Mouse (Mus musculus): ENCODE measurements around the gene Ltbp2. TPM values are rescaled to one million over a fixed set of nuclear protein-coding genes. Genes with fewer than 3 reads are reported as not detected.

Ltbp2 gene
- total RNA-seq, 2 experiments from 2014 or later = 11.4 to 13.6 TPM

DNA sequence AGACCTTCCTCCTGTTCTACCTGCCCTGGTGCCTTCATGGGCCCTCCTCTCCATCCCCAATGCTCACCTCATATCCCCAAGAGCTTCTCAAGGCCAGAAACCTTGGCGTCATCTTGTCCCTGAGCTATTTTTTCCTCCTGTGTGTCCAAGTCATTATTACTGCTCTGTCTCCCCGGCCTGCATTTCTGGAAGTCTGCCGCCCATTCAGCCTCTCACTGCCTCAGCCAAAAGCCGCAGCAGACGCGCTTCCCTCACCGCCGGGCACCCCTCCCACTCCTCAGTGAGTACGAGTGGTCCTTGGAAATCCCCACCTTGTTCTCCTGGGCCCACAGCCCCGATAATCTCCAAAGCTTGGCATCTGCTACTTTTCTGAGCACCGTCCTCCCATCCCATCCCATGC is 3.8 kb upstream of the Ltbp2 start:
- DNase-seq = no peak

GRCm38 (mm10) chr12:84875761-84876480 is 411 bp downstream of the Ltbp2 start:
- DNase-seq = peak; percentile 40

- DNase-seq = no peak
These were observed 2.9 kb downstream of the Ltbp2 start for GRCm38 (mm10) chr12:84873434-84873833.

DNA sequence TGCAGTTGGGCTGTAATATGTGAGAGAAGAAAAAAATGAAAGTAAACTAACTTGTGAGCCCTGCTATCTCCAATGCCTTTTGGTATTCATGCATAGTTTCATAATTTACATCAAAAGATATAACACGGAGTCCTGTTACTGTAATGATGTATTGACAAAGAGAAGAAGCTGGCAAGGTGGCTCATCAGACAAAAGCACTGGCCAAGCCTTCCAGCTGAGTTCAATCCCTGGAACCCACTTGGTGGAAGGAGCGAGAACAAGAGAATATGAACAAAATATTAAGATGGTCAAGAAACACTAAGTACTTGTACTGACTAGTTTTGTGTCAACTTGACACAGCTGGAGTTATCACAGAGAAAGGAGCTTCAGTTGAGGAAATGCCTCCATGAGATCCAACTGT is 4.0 kb downstream of the Ltbp2 start:
- no peak for DNase-seq

DNA sequence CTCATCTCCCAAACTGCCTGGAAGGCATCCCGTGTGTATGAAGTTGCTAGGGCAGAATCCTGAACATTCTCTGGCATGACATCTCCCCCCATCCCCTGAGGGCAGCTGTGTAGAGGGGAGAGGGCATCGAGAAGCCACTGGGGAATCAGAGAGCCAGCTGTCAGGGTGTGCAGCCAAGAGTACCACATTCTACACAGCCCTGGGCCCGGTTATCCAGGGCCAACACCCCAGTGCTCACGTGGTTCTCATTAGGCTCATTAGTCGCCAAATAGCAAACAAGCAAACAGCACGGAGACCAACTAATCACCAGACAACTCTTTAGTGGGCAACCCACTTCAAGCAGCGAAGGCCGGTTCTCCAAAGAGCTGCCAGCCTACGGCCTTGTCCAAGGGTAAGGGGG is 10.9 kb downstream of the Ltbp2 start:
- peak; percentile 27 for DNase-seq

DNA sequence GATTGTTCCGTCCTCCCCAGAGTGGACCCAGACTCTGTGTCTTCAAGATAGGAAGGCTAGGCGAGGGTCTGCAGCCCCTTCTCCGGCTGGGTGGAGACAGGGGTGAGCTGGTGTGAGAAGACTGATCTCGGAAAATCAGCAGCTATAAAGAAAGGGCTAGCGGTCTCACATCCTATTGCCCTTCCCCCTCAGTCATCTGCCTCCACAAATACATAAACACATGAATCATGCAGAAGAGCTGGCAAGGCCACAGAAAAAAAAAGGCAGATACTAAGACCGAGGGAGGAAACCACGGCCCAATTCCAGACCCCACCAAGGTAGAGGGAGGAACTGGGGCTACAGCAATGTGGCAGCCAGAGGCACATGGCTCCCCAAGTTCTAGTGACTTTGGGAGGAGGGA is 11.5 kb downstream of the Ltbp2 start:
- peak; percentile 50 for DNase-seq

GRCm38 (mm10) chr12:84863196-84863595 is 13.1 kb downstream of the Ltbp2 start:
- no peak for DNase-seq

DNA sequence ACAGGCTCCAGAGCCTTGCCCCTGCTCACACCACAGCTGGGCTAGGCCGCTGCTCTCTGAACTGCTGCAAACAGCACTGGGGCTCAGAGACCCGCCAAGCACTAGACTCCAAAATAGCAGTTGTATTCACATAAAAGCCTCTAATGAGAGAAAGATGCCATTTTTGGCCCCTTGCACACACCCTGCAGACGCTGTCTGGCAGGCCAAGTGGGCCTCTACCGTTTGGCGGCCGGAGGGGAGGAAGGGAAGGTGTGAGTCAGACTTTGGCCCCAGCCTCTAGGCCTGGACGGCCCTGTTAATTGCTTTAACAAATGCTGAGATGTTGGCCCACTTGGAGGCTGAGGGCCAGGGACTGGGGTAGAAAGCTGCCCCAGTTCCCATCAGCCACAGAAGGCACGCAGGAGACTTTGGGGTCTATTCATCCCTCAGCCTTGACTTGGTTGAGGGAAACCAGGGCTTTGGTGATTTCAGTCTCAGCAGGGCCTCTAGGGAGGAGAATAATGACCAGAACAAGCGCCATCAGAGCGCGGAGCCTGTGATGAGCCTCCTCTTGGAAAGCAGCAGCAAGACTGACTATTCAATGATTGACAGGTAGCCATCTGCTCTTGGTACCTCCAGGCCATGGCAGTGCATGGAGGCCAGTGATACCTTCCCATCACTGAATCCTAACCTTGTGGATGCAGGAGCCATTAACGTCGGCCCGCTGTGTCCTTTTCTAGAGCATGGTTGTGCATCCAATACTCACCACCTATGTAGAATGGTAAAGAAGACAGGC is 14.0 kb downstream of the Ltbp2 start:
- DNase-seq = peak; percentile 59

GRCm38 (mm10) chr12:84858149-84859113 is 17.9 kb downstream of the Ltbp2 start:
- no peak for DNase-seq

GRCm38 (mm10) chr12:84857706-84858105 is 18.6 kb downstream of the Ltbp2 start:
- no peak for DNase-seq

GRCm38 (mm10) chr12:84856532-84856931 is 19.8 kb downstream of the Ltbp2 start:
- no peak for DNase-seq

DNA sequence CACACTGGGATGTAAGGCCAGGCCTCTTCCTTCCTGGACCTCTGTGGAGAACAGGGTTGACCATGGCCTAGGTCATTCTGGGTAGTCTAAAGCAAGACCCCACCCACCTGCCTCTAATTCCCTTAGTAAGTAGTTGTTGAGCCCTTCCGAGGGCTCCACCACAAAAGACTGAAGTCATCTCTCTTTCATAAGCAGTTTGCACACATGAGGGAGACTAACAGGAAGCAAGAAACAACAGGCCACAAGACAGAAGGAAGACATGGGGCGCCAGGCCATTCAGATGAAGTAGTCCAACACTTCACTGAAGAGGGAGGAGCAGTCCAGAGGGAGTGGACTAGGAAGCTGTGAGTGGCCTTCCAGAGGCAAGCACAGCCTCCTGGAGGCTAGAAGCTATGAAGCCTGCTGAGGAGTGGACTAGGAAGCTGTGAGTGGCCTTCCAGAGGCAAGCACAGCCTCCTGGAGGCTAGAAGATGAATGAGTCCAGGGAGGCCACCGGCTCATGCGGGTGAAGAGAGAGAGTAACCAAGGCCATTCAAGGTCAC is 21.2 kb downstream of the Ltbp2 start:
- no peak for DNase-seq

GRCm38 (mm10) chr12:84854392-84855033 is 21.8 kb downstream of the Ltbp2 start:
- no peak for DNase-seq

DNA sequence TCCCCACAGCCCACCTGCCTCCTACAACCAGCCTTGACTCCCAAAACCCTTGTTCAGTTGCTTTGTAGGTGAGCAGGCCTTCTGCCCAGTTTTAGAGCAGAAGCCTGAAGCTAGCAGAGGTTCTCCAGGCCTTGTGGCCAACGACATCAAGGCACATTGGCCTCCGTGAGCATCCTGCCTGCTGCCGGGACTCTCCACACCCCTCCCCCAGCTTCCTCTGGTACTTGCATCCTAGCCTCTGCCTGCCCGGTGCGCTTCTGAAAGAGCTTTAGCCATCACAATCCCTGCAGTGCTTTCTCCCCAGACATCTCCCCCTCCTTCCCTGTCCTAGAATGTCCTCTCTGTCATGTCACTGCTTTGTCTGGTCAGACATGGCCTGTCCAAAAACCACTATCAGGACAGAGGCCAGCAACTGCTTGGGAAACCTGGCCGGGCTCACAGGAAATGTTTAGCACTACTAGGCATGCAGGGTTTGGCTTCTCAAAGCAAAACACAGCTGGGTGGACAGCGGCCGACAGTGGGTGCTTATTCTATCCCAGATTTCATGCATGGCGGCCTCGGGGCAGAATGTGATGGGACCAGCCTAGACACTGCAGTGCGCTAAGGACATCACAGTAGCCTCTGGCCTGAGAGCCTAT is 24.8 kb downstream of the Ltbp2 start:
- DNase-seq = no peak

DNA sequence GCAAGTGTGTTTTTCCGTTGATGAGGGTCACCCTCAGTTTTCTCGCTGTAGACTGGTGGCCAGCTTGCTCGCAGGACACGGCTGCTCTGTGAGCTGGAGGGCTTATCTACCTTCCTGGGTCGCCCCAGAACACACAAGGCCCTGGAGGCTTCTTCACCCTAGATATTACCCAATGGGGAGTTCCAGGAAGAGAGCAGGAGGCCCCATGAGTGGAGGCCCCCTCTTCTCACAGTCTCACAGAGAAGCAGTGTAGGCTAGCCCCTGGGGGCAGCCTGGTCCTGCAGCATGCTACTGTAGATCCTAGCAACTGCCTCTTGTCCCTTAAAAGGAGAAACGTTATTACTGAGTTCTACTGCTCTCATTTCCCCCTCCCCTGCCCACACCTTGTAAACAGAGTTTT is 28.4 kb downstream of the Ltbp2 start:
- DNase-seq = no peak

DNA sequence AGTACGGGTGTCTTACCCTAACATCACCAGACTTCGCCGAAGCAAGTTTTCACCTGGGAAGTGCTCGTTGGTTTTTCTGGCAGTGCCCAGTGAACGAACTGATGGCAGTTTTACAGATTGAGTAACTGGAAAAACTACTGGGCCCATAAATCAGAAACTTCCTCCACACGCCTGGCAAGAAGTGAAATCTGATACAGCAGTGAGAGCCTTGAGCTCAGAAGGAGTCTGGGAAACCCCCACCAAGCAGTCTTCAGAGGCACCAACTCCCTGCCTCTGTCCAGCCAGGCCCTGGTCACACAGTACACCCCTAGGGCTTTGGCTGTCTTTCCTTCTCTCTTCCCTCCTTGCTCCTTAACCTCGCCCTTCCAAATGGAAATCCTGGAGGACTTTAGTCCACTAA is 28.9 kb downstream of the Ltbp2 start:
- peak; percentile 61 for DNase-seq

DNA sequence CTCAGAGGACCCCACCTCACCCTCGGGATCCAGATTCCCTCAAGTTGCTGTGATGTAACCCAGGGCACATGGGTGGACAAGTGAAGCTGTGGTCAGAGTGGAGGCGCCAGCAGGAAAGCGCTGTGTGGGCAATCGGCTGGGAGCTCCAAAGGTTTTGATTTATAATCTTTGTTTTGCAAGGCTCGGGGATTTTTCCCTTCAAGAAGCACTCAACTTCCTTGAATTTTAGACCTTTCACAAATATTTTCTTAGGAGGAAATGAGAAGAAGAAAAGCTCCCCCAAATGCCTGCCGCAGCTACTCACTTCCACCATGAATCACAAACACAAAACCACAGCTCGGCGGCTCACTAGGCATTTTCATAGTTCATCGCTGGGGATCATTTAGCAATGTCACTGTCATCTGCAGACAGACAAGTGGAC is 29.7 kb downstream of the Ltbp2 start:
- peak; percentile 25 for DNase-seq

DNA sequence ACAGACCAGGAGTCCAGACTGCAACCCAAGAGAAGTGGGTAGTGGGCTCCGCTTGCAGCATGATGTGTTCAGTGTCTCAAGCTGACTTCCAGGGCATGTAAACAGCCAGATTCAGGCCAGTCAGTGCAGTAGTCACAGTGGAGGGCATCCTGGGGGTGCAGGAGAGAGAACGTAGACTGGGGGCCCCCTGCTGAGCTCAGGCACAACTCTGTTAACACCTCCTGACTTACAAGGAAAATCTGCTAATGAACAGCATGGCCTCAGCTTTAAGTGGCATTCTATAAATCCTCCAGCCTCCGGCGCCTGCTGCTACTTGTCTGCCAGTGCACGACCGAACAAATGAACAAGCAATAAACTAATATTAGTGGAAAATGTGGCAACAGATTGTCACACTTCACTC is 33.6 kb downstream of the Ltbp2 start:
- DNase-seq = no peak

- no peak for DNase-seq
These were observed 34.9 kb downstream of the Ltbp2 start for GRCm38 (mm10) chr12:84841158-84842140.

DNA sequence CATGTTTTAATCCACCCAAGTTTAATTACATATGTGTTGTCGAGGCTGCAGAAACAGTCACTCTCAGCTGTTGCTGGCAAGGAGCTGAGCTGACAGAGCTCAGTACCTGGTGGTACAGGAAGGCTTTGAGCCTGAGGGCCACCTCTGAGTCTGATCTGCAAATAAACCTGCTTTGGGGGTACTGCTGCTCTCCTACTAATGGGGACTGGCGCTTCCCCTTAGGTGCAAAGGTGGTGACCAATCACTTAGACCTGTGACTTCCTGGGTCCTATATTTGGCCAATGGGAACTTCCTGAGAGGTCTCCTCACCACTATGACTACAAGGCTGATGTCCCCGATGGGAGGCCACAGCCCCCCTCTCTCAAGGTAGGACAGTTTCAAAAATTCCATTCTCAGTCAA is 35.6 kb downstream of the Ltbp2 start:
- no peak for DNase-seq

Measured in adrenal gland, postnatal 10 days (tissue).